Mouse (Mus musculus): ENCODE data around the gene Ralgapa2. TPM values are rescaled to one million over a fixed set of nuclear protein-coding genes. Genes with fewer than 3 reads are reported as not detected.

Gene Ralgapa2
- polyA plus RNA-seq, 1 experiment from 2014 or later: 14.2 TPM

DNA sequence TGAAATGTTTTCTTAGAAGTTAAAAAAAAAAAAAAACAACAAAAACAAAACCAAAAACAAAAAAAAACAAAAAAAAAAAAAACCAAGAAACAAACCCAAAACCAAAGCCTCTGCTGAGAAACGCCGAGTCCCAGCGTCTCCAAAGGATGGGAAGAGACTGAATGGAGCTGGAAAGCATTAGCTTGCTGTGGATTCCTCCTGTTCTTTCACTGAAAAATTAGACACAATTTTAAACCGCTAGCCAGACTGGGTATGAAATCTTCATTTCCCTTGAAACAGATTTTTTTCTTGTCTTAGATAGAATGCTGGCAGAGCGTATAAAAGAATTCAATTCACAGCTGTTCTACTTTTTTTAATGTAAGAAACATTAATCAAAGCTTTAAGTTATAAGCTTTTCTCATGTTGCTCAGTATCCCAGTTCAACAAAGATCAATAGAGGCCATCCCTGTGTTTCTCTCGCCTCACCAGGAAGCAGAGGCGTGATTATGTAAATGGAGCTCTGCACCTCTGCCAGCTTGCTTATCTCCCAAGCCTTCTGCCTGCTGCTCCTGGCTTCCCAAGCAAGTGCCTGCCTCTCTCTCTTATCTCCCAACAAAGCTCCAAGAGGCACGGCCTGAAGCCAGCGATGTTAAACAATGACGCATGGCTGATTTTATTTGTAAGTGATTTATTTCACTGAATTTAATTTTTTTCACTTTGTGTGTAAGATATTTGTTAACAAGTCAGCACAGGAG lies 253.2 kb downstream of the Ralgapa2 start:
- H3K4me2 ChIP-seq (replicated peaks): peak overlapping the region; percentile 5
- peaks cover 4% of the 10 kb centered on the region; the same call in 1 of the 2 replicates for H3K27me3 ChIP-seq (ENCODE audit: control insufficient read depth, insufficient read depth, low read length)
- H3K9ac ChIP-seq: peak overlapping the region; percentile 4; the same call in 1 of the 2 replicates
- H3K27ac ChIP-seq: peak overlapping the region; percentile 78
- peaks cover 45% of the 10 kb centered on the region for H3K4me1 ChIP-seq (replicated peaks; ENCODE audit: control insufficient read depth, insufficient read depth, low read length)
- H3K9me3 ChIP-seq (ENCODE audit: control insufficient read depth, low read length): no peaks in the 10 kb centered on the region
- WGBS: 14% methylated on average over 10 of the region's 10 CpGs
- no peak overlapping the region for H3K4me3 ChIP-seq (replicated peaks; ENCODE audit: low read length)
- peak; percentile 56 for ATAC-seq (ENCODE audit: low FRiP score)
- no peaks in the 10 kb centered on the region for H3K36me3 ChIP-seq (replicated peaks; ENCODE audit: control insufficient read depth, insufficient read depth)
- peak; percentile 67 for DNase-seq (ENCODE audit: low spot score)

DNA sequence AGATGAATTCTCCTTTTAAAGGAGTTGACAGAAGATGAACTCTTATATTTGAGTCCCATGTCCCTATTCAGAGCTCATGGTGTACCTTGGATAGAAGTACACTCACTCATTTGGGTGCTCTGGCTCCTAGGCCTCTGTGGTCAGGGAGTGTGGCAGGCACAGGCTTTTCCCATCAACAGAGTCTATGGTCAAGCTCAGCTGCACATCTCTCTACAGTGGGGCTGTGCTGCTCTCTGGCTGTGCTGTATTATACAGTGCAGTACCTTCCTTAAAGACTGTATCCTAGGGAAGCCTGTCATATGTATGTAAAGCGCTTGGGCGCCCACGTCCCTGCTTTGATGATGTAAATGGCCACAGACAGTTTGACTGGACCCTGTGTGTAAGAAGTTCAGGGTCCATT lies 254.5 kb downstream of the Ralgapa2 start:
- Histone ChIP-seq H3K9me3 (ENCODE audit: control insufficient read depth, low read length) (no peaks in the 10 kb centered on the region), H3K27ac (no peak overlapping the region), H3K4me2 (replicated peaks) (no peak overlapping the region), H3K27me3 (ENCODE audit: control insufficient read depth, insufficient read depth, low read length) (peaks cover 4% of the 10 kb centered on the region; the same call in 1 of the 2 replicates), H3K4me1 (replicated peaks; ENCODE audit: control insufficient read depth, insufficient read depth, low read length) (peaks cover 44% of the 10 kb centered on the region), H3K36me3 (replicated peaks; ENCODE audit: control insufficient read depth, insufficient read depth) (no peaks in the 10 kb centered on the region), H3K4me3 (replicated peaks; ENCODE audit: low read length) (no peak overlapping the region), H3K9ac (no peak overlapping the region)
- WGBS: 74% methylated on average over 3 of the region's 3 CpGs
- DNase-seq (ENCODE audit: low spot score) (no peak), ATAC-seq (ENCODE audit: low FRiP score) (0 out of 2 replicates have a peak, but pooled peaks have one; percentile 11)

DNA sequence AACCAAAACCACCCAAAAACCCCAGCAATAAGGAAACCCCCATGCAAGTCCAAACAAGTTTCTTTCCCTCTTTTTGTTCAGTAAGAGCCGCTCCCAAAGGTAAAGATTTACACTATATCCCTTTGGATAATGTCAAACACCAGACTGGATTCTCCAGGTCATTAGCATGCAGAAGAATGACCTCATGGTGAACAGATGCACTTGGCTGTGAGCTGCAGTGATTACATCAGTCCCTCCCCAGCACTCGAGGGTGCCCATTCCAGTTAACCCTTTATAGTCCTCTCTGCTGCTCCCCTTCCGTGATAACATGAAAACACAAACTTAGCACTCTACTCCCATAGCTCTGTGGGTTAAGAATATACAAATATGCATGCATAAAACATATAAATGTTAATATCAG lies 255.1 kb downstream of the Ralgapa2 start:
- Histone ChIP-seq H3K4me3 (replicated peaks; ENCODE audit: low read length) (no peak overlapping the region), H3K27ac (no peak overlapping the region; the same call in 1 of the 2 replicates), H3K4me1 (replicated peaks; ENCODE audit: control insufficient read depth, insufficient read depth, low read length) (peaks cover 38% of the 10 kb centered on the region), H3K36me3 (replicated peaks; ENCODE audit: control insufficient read depth, insufficient read depth) (no peaks in the 10 kb centered on the region), H3K4me2 (replicated peaks) (no peak overlapping the region), H3K9me3 (ENCODE audit: control insufficient read depth, low read length) (no peaks in the 10 kb centered on the region), H3K9ac (no peak overlapping the region), H3K27me3 (ENCODE audit: control insufficient read depth, insufficient read depth, low read length) (peaks cover 4% of the 10 kb centered on the region; the same call in 1 of the 2 replicates)
- ATAC-seq (ENCODE audit: low FRiP score): no peak
- no peak for DNase-seq (ENCODE audit: low spot score)
- WGBS: 34% methylated on average over 3 of the region's 3 CpGs

DNA sequence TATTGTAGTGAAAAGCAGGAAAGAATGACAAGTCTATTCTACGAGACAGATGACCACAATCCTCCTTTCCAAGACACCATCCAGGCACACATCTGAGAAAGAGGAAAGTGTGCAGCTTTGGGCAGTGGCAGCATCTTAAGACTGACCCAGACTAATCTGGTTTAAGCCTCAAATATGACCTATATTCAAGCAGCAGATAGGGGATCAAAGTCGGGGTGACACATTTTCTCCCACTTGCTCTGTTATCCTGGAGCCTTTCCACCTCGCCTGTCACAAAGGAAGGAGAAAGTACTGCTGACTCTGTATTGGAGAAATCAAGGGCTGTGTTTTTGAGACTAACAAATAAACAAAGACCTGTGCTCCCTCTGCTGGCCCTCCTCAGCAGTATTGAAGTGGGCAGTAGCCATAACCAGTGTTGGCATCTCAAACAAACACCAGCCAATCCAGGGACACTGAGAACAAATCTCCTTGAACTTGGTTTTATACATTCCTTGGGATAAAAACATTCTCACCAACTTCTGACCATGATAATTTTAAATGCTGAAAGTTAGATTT lies 255.7 kb downstream of the Ralgapa2 start:
- DNase-seq (ENCODE audit: low spot score) (peak; percentile 66), ATAC-seq (ENCODE audit: low FRiP score) (peak; percentile 61)
- Histone ChIP-seq H3K36me3 (replicated peaks; ENCODE audit: control insufficient read depth, insufficient read depth) (no peaks in the 10 kb centered on the region), H3K27ac (peak overlapping the region; percentile 52; the same call in 1 of the 2 replicates), H3K4me1 (replicated peaks; ENCODE audit: control insufficient read depth, insufficient read depth, low read length) (peaks cover 36% of the 10 kb centered on the region), H3K9me3 (ENCODE audit: control insufficient read depth, low read length) (no peaks in the 10 kb centered on the region), H3K4me2 (replicated peaks) (no peak overlapping the region), H3K27me3 (ENCODE audit: control insufficient read depth, insufficient read depth, low read length) (peaks cover 4% of the 10 kb centered on the region; the same call in 1 of the 2 replicates), H3K4me3 (replicated peaks; ENCODE audit: low read length) (no peak overlapping the region), H3K9ac (no peak overlapping the region)
- WGBS: 57% methylated on average over 3 of the region's 3 CpGs

DNA sequence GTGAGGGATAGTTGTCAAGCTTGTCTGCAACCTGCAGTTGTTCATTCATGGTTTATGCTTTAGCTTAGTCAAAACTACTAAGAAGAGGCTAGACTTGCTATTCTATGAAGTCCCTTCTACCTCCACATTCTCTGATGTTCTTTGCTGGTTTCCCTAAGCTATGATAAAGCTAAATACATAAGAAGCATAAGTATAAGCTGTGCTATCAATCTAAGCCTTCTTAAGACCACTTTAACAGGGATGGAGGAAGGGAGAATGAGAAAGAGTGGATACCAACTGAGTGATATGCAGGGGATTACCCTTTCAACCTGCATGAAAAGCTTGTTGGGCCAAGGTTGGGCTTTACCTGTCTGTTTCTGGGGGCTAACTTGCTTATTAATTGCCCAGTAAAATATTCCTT lies 256.5 kb downstream of the Ralgapa2 start:
- peaks cover 29% of the 10 kb centered on the region for H3K4me1 ChIP-seq (replicated peaks; ENCODE audit: control insufficient read depth, insufficient read depth, low read length)
- H3K27ac ChIP-seq: no peak overlapping the region
- no peaks in the 10 kb centered on the region for H3K9me3 ChIP-seq (ENCODE audit: control insufficient read depth, low read length)
- H3K4me2 ChIP-seq (replicated peaks): no peak overlapping the region
- no peak for ATAC-seq (ENCODE audit: low FRiP score)
- no peak overlapping the region for H3K4me3 ChIP-seq (replicated peaks; ENCODE audit: low read length)
- peaks cover 4% of the 10 kb centered on the region; the same call in 1 of the 2 replicates for H3K27me3 ChIP-seq (ENCODE audit: control insufficient read depth, insufficient read depth, low read length)
- no peak overlapping the region for H3K9ac ChIP-seq
- no peaks in the 10 kb centered on the region for H3K36me3 ChIP-seq (replicated peaks; ENCODE audit: control insufficient read depth, insufficient read depth)
- no peak for DNase-seq (ENCODE audit: low spot score)

DNA sequence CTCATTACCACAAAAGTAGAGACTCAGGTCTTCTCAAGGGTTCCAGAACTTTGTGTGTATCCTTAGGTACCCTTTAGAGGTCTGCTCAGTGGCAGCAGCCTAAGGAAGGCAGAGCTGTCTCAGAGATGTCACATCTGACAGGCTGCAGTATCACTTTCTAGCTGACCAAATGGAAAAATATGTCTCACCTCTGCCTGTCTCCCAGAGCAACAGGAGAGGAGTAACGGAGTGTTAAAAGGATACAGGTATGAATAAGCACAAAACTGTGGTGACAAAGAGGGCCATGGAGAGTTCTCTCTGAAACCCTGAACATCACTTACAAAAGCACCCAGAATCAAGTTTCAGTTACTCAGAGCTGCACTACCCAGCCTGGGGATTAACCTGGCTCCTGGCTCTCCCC lies 257.8 kb downstream of the Ralgapa2 start:
- H3K4me3 ChIP-seq (replicated peaks; ENCODE audit: low read length): no peak overlapping the region
- no peak overlapping the region for H3K27ac ChIP-seq
- ATAC-seq (ENCODE audit: low FRiP score) (no peak), DNase-seq (ENCODE audit: low spot score) (no peak)
- H3K4me1 ChIP-seq (replicated peaks; ENCODE audit: control insufficient read depth, insufficient read depth, low read length): peaks cover 18% of the 10 kb centered on the region
- no peak overlapping the region for H3K4me2 ChIP-seq (replicated peaks)
- H3K36me3 ChIP-seq (replicated peaks; ENCODE audit: control insufficient read depth, insufficient read depth): no peaks in the 10 kb centered on the region
- WGBS: 77% methylated on average over 1 of the region's 1 CpGs
- H3K27me3 ChIP-seq (ENCODE audit: control insufficient read depth, insufficient read depth, low read length): no peaks in the 10 kb centered on the region
- H3K9ac ChIP-seq: no peak overlapping the region
- no peaks in the 10 kb centered on the region for H3K9me3 ChIP-seq (ENCODE audit: control insufficient read depth, low read length)

DNA sequence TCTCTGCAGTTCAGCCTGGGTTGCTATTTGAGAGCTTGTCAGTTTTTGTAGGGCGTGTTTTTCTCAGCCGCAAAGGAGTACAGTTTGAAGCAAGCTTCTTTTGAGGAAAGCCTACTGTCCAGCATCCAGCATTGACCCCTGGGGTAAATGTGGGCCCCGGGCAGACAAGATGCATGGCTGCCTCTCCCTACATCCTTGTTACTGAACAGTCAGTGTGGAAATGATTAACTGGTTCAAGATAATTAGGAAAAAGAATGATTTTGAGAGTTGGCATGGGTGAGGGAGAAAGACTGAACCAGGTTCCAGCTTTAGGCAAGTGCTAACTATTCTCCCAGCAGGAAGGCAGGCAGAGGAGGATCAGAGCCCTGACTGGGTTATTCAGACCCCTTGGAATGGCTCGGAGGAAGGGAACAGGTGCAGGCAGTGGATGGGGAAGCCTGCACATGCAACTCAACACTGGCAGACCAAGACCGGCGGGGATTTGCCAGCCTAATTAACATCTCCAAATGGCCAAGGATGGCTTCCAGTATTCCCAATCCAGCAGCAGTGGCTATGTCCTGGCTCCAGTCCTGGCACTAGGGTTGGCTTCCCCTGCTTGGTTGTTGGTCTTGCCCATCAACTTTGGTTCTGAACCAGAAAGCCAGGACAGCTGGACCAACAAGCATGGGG lies 261.8 kb downstream of the Ralgapa2 start:
- WGBS: 62% methylated on average over 6 of the region's 6 CpGs
- no peaks in the 10 kb centered on the region for H3K36me3 ChIP-seq (replicated peaks; ENCODE audit: control insufficient read depth, insufficient read depth)
- no peaks in the 10 kb centered on the region for H3K27me3 ChIP-seq (ENCODE audit: control insufficient read depth, insufficient read depth, low read length)
- no peak overlapping the region for H3K4me3 ChIP-seq (replicated peaks; ENCODE audit: low read length)
- H3K4me1 ChIP-seq (replicated peaks; ENCODE audit: control insufficient read depth, insufficient read depth, low read length): 0 out of 2 replicates have a peak, but pooled peaks cover 5% of the 10 kb centered on the region
- H3K27ac ChIP-seq: no peak overlapping the region
- H3K9me3 ChIP-seq (ENCODE audit: control insufficient read depth, low read length): no peaks in the 10 kb centered on the region
- DNase-seq (ENCODE audit: low spot score) (no peak), ATAC-seq (ENCODE audit: low FRiP score) (no peak)
- H3K4me2 ChIP-seq (replicated peaks): no peak overlapping the region
- no peak overlapping the region for H3K9ac ChIP-seq

DNA sequence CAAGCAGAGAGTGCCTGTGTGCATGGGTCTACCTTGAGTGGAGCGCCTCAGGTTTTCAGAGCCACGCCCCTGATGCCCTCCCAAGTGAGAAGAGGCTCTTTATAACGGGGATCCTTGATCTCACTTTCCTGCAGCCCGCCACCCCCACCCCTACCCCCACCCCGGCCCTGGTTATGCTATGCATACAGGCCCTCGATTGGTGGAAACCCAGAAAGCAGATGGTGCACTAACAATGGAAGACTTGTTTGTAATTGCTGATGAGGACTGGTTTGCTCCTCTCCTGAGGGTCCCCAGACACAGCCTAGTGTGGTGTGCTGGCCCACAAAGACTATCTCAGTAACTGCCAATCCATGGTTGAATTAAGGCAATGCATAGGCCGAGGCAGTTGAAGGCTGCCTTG lies 263.1 kb downstream of the Ralgapa2 start:
- H3K36me3 ChIP-seq (replicated peaks; ENCODE audit: control insufficient read depth, insufficient read depth): peaks cover 7% of the 10 kb centered on the region; the same call in 1 of the 2 replicates
- DNase-seq (ENCODE audit: low spot score): no peak
- ATAC-seq (ENCODE audit: low FRiP score): no peak; the same call in 1 of the 2 replicates
- no peak overlapping the region for H3K4me3 ChIP-seq (replicated peaks; ENCODE audit: low read length)
- H3K27me3 ChIP-seq (ENCODE audit: control insufficient read depth, insufficient read depth, low read length): no peaks in the 10 kb centered on the region
- H3K9me3 ChIP-seq (ENCODE audit: control insufficient read depth, low read length): no peaks in the 10 kb centered on the region
- H3K4me1 ChIP-seq (replicated peaks; ENCODE audit: control insufficient read depth, insufficient read depth, low read length): 0 out of 2 replicates have a peak, but pooled peaks cover 5% of the 10 kb centered on the region
- no peak overlapping the region for H3K9ac ChIP-seq
- no peak overlapping the region for H3K4me2 ChIP-seq (replicated peaks)
- 45% methylated on average over 7 of the region's 7 CpGs for WGBS
- no peak overlapping the region for H3K27ac ChIP-seq

DNA sequence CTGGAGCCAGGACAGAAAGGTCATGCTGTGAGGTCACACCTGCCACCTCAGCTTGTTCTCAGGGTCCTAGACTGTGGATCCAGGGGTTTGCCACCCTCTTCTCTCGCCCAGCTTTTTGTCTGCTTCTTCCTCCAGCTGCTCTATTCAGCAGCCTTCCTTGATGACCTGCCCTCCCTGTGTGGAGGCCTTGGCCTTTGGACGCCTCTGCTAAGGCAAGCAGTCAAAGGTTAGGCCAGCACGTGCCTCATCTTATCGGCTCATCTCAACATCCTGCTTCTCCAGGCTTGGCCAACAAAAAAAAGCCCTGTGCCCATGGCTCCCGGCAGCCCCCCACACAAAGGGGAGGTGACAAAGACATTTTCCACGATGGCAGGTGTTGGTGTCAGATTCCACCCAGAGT lies 264.6 kb downstream of the Ralgapa2 start:
- peaks cover 9% of the 10 kb centered on the region; the same call in 1 of the 2 replicates for H3K36me3 ChIP-seq (replicated peaks; ENCODE audit: control insufficient read depth, insufficient read depth)
- H3K4me2 ChIP-seq (replicated peaks): no peak overlapping the region
- no peak overlapping the region for H3K4me3 ChIP-seq (replicated peaks; ENCODE audit: low read length)
- H3K4me1 ChIP-seq (replicated peaks; ENCODE audit: control insufficient read depth, insufficient read depth, low read length): 0 out of 2 replicates have a peak, but pooled peaks cover 5% of the 10 kb centered on the region
- DNase-seq (ENCODE audit: low spot score) (no peak), ATAC-seq (ENCODE audit: low FRiP score) (no peak)
- 29% methylated on average over 6 of the region's 6 CpGs for WGBS
- no peaks in the 10 kb centered on the region for H3K9me3 ChIP-seq (ENCODE audit: control insufficient read depth, low read length)
- no peak overlapping the region for H3K9ac ChIP-seq
- H3K27ac ChIP-seq: no peak overlapping the region
- no peaks in the 10 kb centered on the region for H3K27me3 ChIP-seq (ENCODE audit: control insufficient read depth, insufficient read depth, low read length)
